Mouse (Mus musculus): ENCODE data around the gene Tmco4. TPM values are rescaled to one million over a fixed set of nuclear protein-coding genes. Genes with fewer than 3 reads are reported as not detected.
A peak's percentile ranks its signal among the peaks of the same experiment; 100 is the strongest.

Gene Tmco4
- polyA plus RNA-seq, 1 experiment from 2014 or later: 1.8 TPM

GRCm38 (mm10) chr4:139004067-139004466 lies 31.4 kb downstream of the Tmco4 start:
- no peaks in the 10 kb centered on the region for H3K36me3 ChIP-seq (ENCODE audit: control insufficient read depth, insufficient read depth, low read length)
- no peak overlapping the region for H3K9ac ChIP-seq (ENCODE audit: low read depth, low read length)
- peaks cover 7% of the 10 kb centered on the region; the same call in 1 of the 2 replicates for H3K4me1 ChIP-seq (ENCODE audit: control insufficient read depth, insufficient read depth, low read depth, low read length)
- no peak overlapping the region for H3K4me3 ChIP-seq (ENCODE audit: low read length)
- ATAC-seq: no peak
- 69% methylated on average over 8 of the region's 8 CpGs for WGBS
- H3K27me3 ChIP-seq (replicated peaks; ENCODE audit: control insufficient read depth, insufficient read depth, low read length): no peaks in the 10 kb centered on the region
- no peaks in the 10 kb centered on the region for H3K9me3 ChIP-seq (ENCODE audit: control insufficient read depth, low read length)
- no peak overlapping the region for H3K4me2 ChIP-seq (ENCODE audit: low read length)
- H3K27ac ChIP-seq (ENCODE audit: low read depth, low read length): no peak overlapping the region

- H3K27ac ChIP-seq (ENCODE audit: low read depth, low read length): no peak overlapping the region
- H3K4me3 ChIP-seq (ENCODE audit: low read length): no peak overlapping the region
- H3K4me1 ChIP-seq (ENCODE audit: control insufficient read depth, insufficient read depth, low read depth, low read length): peaks cover 7% of the 10 kb centered on the region; the same call in 1 of the 2 replicates
- H3K9ac ChIP-seq (ENCODE audit: low read depth, low read length): no peak overlapping the region
- no peaks in the 10 kb centered on the region for H3K36me3 ChIP-seq (ENCODE audit: control insufficient read depth, insufficient read depth, low read length)
- 34% methylated on average over 5 of the region's 6 CpGs for WGBS
- ATAC-seq: 0 out of 2 replicates have a peak, but pooled peaks have one; percentile 43
- H3K27me3 ChIP-seq (replicated peaks; ENCODE audit: control insufficient read depth, insufficient read depth, low read length): no peaks in the 10 kb centered on the region
- H3K9me3 ChIP-seq (ENCODE audit: control insufficient read depth, low read length): no peaks in the 10 kb centered on the region
- H3K4me2 ChIP-seq (ENCODE audit: low read length): no peak overlapping the region
Measured at GRCm38 (mm10) chr4:139005214-139005613, 32.5 kb downstream of the Tmco4 start.

GRCm38 (mm10) chr4:139007353-139007752 lies 34.7 kb downstream of the Tmco4 start:
- WGBS: 84% methylated on average over 3 of the region's 3 CpGs
- Histone ChIP-seq H3K27ac (ENCODE audit: low read depth, low read length) (no peak overlapping the region), H3K27me3 (replicated peaks; ENCODE audit: control insufficient read depth, insufficient read depth, low read length) (no peaks in the 10 kb centered on the region), H3K9me3 (ENCODE audit: control insufficient read depth, low read length) (no peaks in the 10 kb centered on the region), H3K4me1 (ENCODE audit: control insufficient read depth, insufficient read depth, low read depth, low read length) (peaks cover 7% of the 10 kb centered on the region; the same call in 1 of the 2 replicates), H3K36me3 (ENCODE audit: control insufficient read depth, insufficient read depth, low read length) (no peaks in the 10 kb centered on the region), H3K9ac (ENCODE audit: low read depth, low read length) (no peak overlapping the region), H3K4me3 (ENCODE audit: low read length) (no peak overlapping the region), H3K4me2 (ENCODE audit: low read length) (no peak overlapping the region)
- no peak for ATAC-seq

- Histone ChIP-seq H3K9me3 (ENCODE audit: control insufficient read depth, low read length) (no peaks in the 10 kb centered on the region), H3K4me1 (ENCODE audit: control insufficient read depth, insufficient read depth, low read depth, low read length) (peaks cover 7% of the 10 kb centered on the region; the same call in 1 of the 2 replicates), H3K4me3 (ENCODE audit: low read length) (no peak overlapping the region), H3K27me3 (replicated peaks; ENCODE audit: control insufficient read depth, insufficient read depth, low read length) (no peaks in the 10 kb centered on the region), H3K9ac (ENCODE audit: low read depth, low read length) (no peak overlapping the region), H3K4me2 (ENCODE audit: low read length) (no peak overlapping the region), H3K27ac (ENCODE audit: low read depth, low read length) (no peak overlapping the region), H3K36me3 (ENCODE audit: control insufficient read depth, insufficient read depth, low read length) (no peaks in the 10 kb centered on the region)
- WGBS: 36% methylated on average over 6 of the region's 6 CpGs
- no peak for ATAC-seq
Measured at GRCm38 (mm10) chr4:139007981-139008536, 35.4 kb downstream of the Tmco4 start.

GRCm38 (mm10) chr4:139011201-139011702 lies 38.6 kb downstream of the Tmco4 start:
- no peaks in the 10 kb centered on the region for H3K36me3 ChIP-seq (ENCODE audit: control insufficient read depth, insufficient read depth, low read length)
- no peak for ATAC-seq
- H3K27me3 ChIP-seq (replicated peaks; ENCODE audit: control insufficient read depth, insufficient read depth, low read length): no peaks in the 10 kb centered on the region
- no peaks in the 10 kb centered on the region for H3K4me1 ChIP-seq (ENCODE audit: control insufficient read depth, insufficient read depth, low read depth, low read length)
- H3K9me3 ChIP-seq (ENCODE audit: control insufficient read depth, low read length): no peaks in the 10 kb centered on the region
- H3K9ac ChIP-seq (ENCODE audit: low read depth, low read length): no peak overlapping the region
- no peak overlapping the region for H3K4me2 ChIP-seq (ENCODE audit: low read length)
- no peak overlapping the region for H3K4me3 ChIP-seq (ENCODE audit: low read length)
- no peak overlapping the region for H3K27ac ChIP-seq (ENCODE audit: low read depth, low read length)
- 93% methylated on average over 13 of the region's 13 CpGs for WGBS

- Histone ChIP-seq H3K27ac (ENCODE audit: low read depth, low read length) (no peak overlapping the region), H3K4me3 (ENCODE audit: low read length) (no peak overlapping the region), H3K36me3 (ENCODE audit: control insufficient read depth, insufficient read depth, low read length) (no peaks in the 10 kb centered on the region), H3K4me1 (ENCODE audit: control insufficient read depth, insufficient read depth, low read depth, low read length) (no peaks in the 10 kb centered on the region), H3K4me2 (ENCODE audit: low read length) (no peak overlapping the region), H3K9me3 (ENCODE audit: control insufficient read depth, low read length) (no peaks in the 10 kb centered on the region), H3K27me3 (replicated peaks; ENCODE audit: control insufficient read depth, insufficient read depth, low read length) (no peaks in the 10 kb centered on the region), H3K9ac (ENCODE audit: low read depth, low read length) (no peak overlapping the region)
- no peak for ATAC-seq
- 94% methylated on average over 11 of the region's 11 CpGs for WGBS
Measured at GRCm38 (mm10) chr4:139013281-139013680, 40.6 kb downstream of the Tmco4 start.

- H3K4me1 ChIP-seq (ENCODE audit: control insufficient read depth, insufficient read depth, low read depth, low read length): no peaks in the 10 kb centered on the region; the same call in 1 of the 2 replicates
- H3K27ac ChIP-seq (ENCODE audit: low read depth, low read length): no peak overlapping the region
- no peaks in the 10 kb centered on the region for H3K27me3 ChIP-seq (replicated peaks; ENCODE audit: control insufficient read depth, insufficient read depth, low read length)
- ATAC-seq: no peak
- H3K9me3 ChIP-seq (ENCODE audit: control insufficient read depth, low read length): no peaks in the 10 kb centered on the region
- no peak overlapping the region for H3K4me2 ChIP-seq (ENCODE audit: low read length)
- no peak overlapping the region for H3K4me3 ChIP-seq (ENCODE audit: low read length)
- H3K36me3 ChIP-seq (ENCODE audit: control insufficient read depth, insufficient read depth, low read length): no peaks in the 10 kb centered on the region
- no peak overlapping the region for H3K9ac ChIP-seq (ENCODE audit: low read depth, low read length)
- 79% methylated on average over 6 of the region's 6 CpGs for WGBS
Measured at GRCm38 (mm10) chr4:139014793-139015192, 42.1 kb downstream of the Tmco4 start.

GRCm38 (mm10) chr4:139018388-139018787 lies 45.7 kb downstream of the Tmco4 start:
- Histone ChIP-seq H3K9me3 (ENCODE audit: control insufficient read depth, low read length) (no peaks in the 10 kb centered on the region), H3K36me3 (ENCODE audit: control insufficient read depth, insufficient read depth, low read length) (no peaks in the 10 kb centered on the region), H3K4me3 (ENCODE audit: low read length) (no peak overlapping the region), H3K27me3 (replicated peaks; ENCODE audit: control insufficient read depth, insufficient read depth, low read length) (no peaks in the 10 kb centered on the region), H3K9ac (ENCODE audit: low read depth, low read length) (no peak overlapping the region), H3K27ac (ENCODE audit: low read depth, low read length) (no peak overlapping the region), H3K4me1 (ENCODE audit: control insufficient read depth, insufficient read depth, low read depth, low read length) (peaks cover 2% of the 10 kb centered on the region), H3K4me2 (ENCODE audit: low read length) (no peak overlapping the region)
- ATAC-seq: no peak
- WGBS: 91% methylated on average over 14 of the region's 14 CpGs

GRCm38 (mm10) chr4:139018976-139019375 lies 46.3 kb downstream of the Tmco4 start:
- ATAC-seq: no peak
- H3K4me2 ChIP-seq (ENCODE audit: low read length): no peak overlapping the region
- WGBS: 32% methylated on average over 4 of the region's 4 CpGs
- peaks cover 2% of the 10 kb centered on the region for H3K4me1 ChIP-seq (ENCODE audit: control insufficient read depth, insufficient read depth, low read depth, low read length)
- H3K36me3 ChIP-seq (ENCODE audit: control insufficient read depth, insufficient read depth, low read length): no peaks in the 10 kb centered on the region
- no peak overlapping the region for H3K4me3 ChIP-seq (ENCODE audit: low read length)
- H3K27me3 ChIP-seq (replicated peaks; ENCODE audit: control insufficient read depth, insufficient read depth, low read length): no peaks in the 10 kb centered on the region
- H3K9ac ChIP-seq (ENCODE audit: low read depth, low read length): no peak overlapping the region
- no peak overlapping the region for H3K27ac ChIP-seq (ENCODE audit: low read depth, low read length)
- no peaks in the 10 kb centered on the region for H3K9me3 ChIP-seq (ENCODE audit: control insufficient read depth, low read length)

All from hindbrain, embryonic 16.5 days (tissue).